Mouse (Mus musculus) kidney, postnatal 36 days (tissue): Measurements from ENCODE around the gene Vps33a.
A peak's percentile ranks its signal among the peaks of the same experiment; 100 is the strongest.
"Not testable (repeated sequence)": the region's sequence is repeated elsewhere in the genome, so short reads cannot be mapped to it uniquely, and the experiment has no call there.

ENCODE experiments used
- DNase-seq, 2 experiments: peaks; one replicate each; pipeline ENCODE4 v3.0.0; 2021 to 2022; ENCODE audit warnings: mixed read lengths in 2 of 2

Gene Vps33a

DNA sequence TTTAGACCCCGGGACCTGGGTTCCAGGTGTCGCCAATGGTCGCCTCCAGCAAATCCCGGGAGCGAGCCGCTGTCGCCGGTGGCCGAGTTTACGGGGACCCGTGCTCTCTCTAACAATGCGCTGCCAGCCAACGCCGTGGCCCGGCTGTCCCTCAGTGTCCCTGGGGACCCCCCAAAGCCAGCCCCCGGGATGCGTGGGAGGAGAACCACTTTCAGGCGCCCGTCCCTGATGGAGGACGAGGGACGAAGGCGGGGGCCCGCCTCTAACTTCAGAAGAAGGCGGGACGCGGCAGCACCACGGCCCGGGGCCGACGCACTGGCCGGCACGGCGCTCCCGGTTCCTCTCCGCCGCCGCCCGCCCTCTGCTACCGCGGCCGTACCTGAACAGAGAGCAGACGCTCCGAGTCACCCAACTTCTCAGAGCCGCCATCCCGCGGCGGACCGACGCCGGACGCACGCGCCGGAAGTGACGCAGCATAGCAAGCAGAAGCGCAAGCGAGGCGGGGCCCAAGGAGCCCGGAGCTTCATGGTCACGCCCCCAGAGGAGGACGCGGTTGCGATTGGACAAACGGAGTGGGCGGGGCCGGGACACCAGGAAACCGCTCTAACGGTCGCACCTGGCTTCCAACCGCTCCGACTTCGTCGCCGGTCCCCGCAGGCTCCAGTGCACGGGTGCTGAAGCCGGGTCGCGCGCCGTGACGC is 49.0 kb downstream of the Vps33a start, which contains the start of gene Diablo:
Diablo (minus strand) TSS at position 485 of the 701 bp plus-strand sequence.
- DNase-seq, result peak; percentile 99 to 100

DNA sequence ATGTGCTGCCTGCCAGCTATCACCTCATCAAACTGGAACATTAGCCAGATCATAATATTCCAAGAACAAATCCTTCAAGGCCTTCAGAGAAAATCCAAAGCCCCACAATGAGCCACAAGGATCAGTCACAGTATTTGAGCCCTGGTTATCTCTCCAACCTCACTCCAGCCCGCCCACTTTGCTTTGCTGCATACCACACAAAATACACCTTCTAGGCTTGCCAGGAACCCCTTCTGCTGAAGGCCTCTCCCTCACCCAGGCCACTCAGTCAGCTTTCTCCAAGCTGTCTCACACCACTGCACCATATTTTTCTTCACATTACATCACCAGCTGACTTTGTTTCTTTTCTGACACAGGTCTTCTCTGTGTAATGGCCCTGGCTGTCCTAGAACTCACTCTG is 50.7 kb downstream of the Vps33a start:
- DNase-seq, result no peak

DNA sequence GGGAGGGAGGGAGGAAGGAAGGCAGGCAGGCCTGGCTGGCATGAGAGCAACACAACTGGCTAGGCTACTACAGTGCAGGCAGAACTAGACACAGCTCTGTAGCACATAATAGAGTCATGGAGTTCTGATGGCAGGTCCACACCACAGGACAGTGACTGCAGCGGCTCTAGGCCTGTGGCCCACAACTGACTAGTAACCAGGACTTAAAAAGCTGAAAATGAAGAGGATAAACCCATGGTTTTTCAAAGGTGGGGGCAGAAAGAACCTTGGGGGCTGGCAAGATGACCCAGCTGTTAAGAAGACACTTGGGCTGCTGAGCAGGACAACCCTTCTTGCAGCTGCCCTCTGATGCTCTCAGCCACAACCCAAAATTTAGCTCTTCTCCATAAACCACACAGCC is 51.2 kb downstream of the Vps33a start:
- no peak for DNase-seq

DNA sequence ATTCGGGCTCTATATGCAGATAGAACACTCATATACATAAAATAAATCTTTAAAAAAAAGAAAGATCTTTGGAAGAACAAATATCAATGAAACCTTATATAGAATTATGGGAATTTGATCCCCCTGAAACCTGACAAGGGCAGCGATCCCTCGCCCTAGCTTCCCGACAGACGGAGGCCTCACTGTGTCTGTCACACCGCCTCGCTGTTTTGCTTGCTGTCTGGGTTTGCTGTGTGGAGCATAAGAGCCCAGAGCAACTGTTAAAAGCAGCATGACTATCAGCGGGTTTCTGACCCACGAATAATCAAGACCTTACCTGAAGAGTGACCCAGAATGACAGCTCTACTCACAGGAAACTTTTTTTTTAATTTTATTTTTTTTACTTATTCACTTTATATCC is 52.2 kb downstream of the Vps33a start:
- DNase-seq, result no peak

DNA sequence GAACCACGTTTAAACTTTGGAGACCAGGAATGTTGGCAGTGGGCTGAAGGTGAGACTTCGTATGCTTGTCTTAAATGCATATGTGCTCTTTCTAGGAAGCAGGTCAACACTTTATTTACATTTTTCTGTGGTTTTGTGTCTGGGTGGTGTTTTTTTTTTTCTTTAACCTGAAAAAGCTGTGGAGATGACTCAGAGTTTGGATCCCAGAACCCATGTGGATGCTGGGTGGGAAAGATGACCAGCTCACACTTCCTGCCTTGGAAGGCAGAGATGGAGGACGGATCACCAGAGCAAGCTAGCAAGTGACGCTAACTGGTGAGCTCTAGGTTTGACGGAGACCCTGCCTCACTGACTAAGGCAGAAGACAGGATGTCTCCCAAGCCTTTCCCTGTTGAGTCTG is 58.0 kb downstream of the Vps33a start:
- no peak for DNase-seq

DNA sequence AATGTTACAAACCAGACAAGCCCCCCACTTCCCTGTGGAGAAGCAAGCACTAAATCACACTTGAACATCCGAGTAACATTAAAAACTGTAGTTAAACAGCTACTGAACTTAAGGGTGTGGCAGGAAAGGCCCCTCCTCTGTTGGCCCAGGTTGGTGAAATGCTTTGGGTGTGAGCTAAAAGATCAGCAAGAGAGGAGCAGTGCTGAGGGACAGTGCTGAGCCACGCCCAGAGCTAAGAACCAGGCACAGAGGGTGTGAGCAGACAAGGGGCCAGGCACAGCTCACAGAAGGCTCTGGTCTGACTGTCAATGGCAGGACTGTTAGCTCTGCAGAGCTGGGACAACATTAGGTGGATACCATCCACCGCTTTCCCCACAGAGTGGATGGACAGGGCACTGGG is 60.7 kb downstream of the Vps33a start:
- no peak for DNase-seq

DNA sequence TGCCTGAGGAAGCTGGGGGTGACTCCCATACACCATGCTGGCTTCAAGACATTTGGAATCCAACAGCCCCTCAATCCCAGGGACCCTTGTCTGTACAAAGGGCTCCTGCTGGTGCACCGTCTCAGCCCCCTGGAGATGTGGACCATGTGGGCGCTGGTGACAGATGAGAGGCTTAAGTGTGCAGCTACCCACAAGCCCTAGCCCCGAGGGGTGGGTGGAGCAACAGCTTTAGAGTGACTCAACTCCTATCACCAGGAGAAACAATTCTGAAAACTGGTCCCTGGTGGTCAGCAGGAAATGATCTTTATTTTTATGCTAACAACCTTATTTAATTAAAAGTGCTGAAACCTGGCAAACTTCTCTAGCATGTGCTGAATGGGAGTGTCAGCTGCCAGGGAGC is 61.4 kb downstream of the Vps33a start:
- not testable (repeated sequence) for DNase-seq

DNA sequence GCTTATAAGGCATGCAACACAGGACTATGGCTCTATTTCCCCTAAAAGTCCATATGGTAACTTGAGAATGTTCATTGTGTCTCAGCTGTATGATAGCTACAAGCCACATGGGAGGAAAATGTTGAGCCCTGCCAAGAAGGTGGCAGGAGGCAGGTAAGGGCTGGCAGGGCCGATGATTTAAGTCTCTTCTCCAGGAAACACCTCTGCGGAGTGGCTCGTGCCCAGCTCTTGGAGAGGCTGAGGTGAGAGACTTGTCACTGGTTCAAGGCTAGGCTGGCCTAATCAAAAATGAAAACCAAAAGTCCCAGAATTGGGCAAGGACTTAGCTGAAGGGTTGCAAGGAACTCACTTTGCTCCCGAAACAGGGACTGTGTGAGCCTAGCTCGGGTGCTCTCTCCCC is 62.7 kb downstream of the Vps33a start, which contains the start of gene B3gnt4:
B3gnt4 (plus strand) TSS at position 301 of the 400 bp plus-strand sequence.
- DNase-seq, result no peak

DNA sequence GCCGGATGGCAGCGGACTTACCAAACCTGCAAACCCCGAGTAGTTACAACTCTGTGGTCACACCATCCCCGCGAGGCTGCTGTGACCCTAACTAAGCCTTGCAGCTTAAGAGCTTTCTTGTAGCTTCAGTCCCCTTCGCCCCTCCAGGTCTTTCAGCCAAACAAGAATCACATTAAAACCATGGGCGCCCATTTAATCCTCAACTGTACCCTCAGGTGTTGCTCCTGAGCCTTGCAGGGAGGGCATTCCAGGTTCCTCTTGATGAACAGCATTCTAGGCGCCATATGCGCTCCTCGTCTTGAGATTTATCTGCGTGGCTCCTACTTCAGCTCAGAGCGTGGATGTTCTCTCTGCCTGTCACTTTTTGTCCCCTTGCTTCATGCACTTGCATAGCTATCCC is 63.9 kb downstream of the Vps33a start:
- no peak for DNase-seq

DNA sequence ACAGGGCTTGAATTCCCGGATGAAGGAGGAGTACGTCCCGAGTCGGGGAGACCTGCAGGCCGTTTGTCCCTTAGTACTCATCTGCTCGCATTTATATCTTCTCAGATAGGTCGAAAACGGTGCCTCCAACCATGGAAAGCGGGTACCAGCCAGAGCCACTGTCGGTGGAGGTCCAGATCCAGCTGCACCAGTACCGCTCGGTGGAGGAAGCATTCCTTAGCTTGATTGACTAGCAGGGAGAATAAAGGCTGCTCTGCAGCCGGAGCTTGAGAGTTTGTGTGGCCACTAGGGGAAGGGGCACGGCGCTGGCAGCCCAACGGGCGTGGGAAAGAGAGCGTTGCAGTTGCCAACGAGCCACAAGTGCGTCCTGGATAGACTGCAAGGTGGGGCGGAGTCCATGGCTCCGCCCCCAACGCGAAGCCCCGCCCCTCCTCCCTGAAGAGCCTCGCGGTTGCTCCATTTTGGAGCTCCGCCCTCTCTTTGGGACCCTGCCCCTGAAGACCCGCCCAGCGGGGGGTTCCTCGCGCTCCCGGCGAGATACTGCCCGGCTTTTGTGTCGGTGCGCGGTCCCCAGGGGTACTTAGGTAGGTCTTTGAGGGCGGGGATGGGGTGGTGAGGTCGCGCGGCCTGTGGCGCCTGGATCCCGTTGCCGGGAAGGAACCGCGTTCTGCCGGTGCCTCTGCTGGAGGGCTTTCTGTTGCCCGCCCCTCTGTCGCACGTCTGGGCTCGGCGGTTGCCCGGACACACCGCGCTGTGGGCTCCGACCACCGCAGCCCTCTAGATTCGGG is 64.7 kb downstream of the Vps33a start:
- peak; percentile 80 to 91 for DNase-seq

DNA sequence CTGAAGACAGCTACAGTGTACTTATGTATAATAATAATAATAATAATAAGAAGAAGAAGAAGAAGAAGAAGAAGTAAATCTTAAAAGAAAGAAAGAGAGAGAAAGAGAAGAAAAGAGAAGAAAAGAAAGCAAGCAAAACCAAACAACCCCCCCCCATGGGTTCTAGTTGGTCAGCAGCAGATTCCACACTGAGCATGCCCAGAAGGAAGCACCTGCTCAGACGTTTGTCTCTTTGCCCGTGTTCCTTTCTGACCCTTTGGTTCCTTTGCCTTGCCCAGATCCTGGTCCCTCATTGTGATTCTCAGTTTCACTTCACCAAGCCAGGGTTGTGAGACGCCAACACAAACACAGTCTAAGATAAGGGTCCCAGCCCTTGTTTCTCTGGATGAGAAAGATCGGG is 70.9 kb downstream of the Vps33a start:
- DNase-seq, result no peak

DNA sequence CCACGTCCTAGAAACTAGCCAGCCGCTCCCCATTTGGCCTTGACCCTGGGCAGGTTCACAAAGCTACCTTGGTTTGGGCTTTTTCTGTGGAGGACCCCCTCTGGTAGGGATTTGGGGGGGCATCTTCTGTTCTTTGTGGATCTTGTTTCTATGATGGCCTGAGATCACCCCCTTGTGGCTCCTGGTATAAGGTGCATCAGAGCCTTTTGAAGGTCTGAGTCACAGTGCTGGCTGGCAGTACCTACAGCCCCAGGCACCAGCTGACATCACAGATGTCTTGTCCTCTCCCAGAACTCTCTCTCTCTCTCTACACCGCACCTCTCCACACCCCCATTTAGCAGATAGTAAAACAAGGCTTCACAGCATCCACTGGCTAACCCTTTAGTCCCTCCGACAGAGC is 73.1 kb downstream of the Vps33a start:
- peak; percentile 13 to 46 for DNase-seq

DNA sequence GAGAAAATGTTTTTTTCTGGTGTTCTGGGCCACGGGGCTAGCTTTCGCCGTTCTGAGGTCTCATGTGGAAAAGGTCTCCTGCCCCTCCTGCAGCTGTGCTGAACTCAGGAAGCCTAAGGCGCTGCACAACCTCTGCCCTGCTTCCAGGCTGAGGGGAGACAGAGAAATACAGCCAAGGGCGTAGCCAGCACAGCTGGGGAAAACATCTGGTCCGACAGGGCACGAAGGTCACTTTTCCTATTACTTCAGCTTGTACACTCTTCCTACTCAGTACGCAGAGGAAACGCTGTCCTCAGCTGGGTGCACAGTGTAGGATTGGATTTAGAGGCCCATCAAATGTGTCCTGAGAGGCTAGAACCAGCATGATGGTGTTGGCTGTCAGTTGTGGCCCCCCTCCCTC is 82.9 kb downstream of the Vps33a start:
- no peak for DNase-seq

DNA sequence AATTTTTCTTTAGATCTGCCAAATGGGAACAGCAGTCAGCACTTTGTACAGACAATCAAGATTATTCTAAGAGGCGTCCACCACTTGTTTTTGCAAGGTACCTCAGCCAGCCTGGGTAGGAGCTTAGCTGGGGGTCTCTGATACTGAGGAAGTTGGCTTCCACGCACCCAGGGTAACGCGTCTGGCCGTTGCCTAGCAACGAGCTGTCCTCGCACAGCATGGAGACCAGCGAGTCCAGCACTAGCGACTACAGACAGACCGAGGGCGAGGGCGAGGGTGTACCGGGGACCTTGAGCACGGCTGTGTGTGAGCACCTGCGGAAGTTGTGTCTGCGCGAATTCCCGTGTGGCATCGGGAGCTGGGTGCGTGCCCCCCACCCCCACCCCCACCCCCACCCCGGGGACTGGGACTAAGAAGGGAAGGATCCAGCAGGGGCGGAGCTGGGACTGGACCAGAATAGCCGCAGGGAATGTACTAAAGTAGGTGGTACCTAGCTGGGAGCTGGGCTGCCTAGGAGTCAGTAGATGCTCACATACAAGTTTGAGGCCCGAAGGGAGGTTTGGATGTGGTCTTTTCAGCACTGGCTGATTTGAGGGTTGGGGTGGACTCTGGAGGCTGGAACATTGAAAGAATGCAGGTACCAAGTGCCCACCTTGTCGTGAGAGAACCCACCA is 83.6 kb downstream of the Vps33a start, which contains the start of the genes Lrrc43 and Il31:
Lrrc43 (plus strand) TSS at position 194 of the 674 bp plus-strand sequence.
Il31 (minus strand) TSS at position 378 of the 674 bp plus-strand sequence.
- DNase-seq, result no peak

DNA sequence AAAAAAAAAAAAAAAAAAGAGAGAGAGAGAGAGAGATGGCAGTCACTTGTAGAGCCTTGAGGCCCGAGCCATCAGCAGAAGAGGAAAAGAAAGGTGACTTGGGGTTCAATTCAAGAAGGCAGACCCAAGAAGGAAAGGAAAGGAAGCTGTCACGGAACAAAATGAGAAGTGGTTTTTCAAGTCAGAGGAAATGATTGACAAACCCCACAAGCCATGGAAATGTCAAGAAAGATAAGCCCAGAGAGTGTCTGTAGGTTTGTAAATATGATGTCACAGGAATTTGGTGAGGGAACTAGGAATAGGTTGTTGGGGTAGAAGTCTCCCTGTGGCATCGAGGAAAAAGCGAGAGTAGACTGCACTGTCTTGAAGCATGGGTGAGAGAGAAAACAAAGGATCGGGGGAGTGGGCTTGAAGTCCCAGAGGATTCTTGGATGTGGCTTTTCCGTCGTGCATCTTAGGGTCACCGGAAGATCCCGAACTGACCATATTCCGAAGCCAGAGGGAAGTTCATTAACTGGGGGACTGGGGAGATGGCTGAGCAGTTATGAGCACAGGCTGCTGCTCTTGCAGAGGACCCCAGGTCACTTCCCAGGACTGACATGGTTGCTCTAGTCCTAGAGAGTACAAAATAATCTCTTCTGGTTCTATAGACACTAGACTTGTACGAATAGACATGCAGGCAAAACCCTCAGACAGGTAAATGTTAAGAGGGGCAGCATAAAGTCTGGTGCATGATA is 85.0 kb downstream of the Vps33a start:
- DNase-seq, result no peak
